Mouse (Mus musculus) hindbrain, embryonic 16.5 days (tissue): ENCODE measurements around the gene Phf5a. TPM values are rescaled to one million over a fixed set of nuclear protein-coding genes. Genes with fewer than 3 reads are reported as not detected.

Source experiments
- ATAC-seq: fragments of 200-750 bp; cut with Nextera tagmentation; 2 replicates; pipeline ENCODE4 v1.8.0; 2017; ENCODE audit warnings: moderate TSS enrichment, moderate library complexity
- H3K27ac ChIP-seq: fragments of 300-500 bp; sonication (generic); 2 replicates; pipeline ENCODE4 v1.5.1; 2014; ENCODE audit warnings: low read depth, mild to moderate bottlenecking, control low read depth, low read length, moderate library complexity
- H3K27me3 ChIP-seq: fragments of 300-500 bp; sonication (generic); replicated peaks from 2 replicates; pipeline ENCODE4 v1.6.1; 2014; ENCODE audit warnings: low read length; ENCODE audit not compliant: control insufficient read depth, insufficient read depth
- H3K36me3 ChIP-seq: fragments of 300-500 bp; sonication (generic); 2 replicates; pipeline ENCODE4 v1.6.1; 2014; ENCODE audit warnings: mild to moderate bottlenecking, low read length, moderate library complexity, mixed read lengths; ENCODE audit not compliant: control insufficient read depth, insufficient read depth
- H3K4me1 ChIP-seq: fragments of 300-500 bp; sonication (generic); 2 replicates; pipeline ENCODE4 v1.6.1; 2014; ENCODE audit warnings: low read depth, low read length; ENCODE audit not compliant: control insufficient read depth, insufficient read depth
- H3K4me2 ChIP-seq: fragments of 300-500 bp; sonication (generic); 2 replicates; pipeline ENCODE4 v1.6.1; 2014; ENCODE audit warnings: mild to moderate bottlenecking, low read length, control low read depth, moderate library complexity
- H3K4me3 ChIP-seq: fragments of 300-500 bp; sonication (generic); 2 replicates; pipeline ENCODE4 v1.5.1; 2014; ENCODE audit warnings: mild to moderate bottlenecking, low read length, control low read depth, moderate library complexity
- H3K9ac ChIP-seq: fragments of 300-500 bp; sonication (generic); 2 replicates; pipeline ENCODE4 v1.6.1; 2014; ENCODE audit warnings: low read depth, mild to moderate bottlenecking, control low read depth, low read length, moderate library complexity
- H3K9me3 ChIP-seq: fragments of 300-500 bp; sonication (generic); 2 replicates; pipeline ENCODE4 v1.6.1; 2014; ENCODE audit warnings: mild to moderate bottlenecking, low read length, moderate library complexity; ENCODE audit not compliant: control insufficient read depth
- WGBS: fragments of 180-500 bp; shearing (Covaris S2); extraction: QIAGEN DNeasy Blood & Tissue Kit; methylation state at CpG from one replicate; pipeline ENCODE4 v1.1.7; 2014; 5-methylcytosine and 5-hydroxymethylcytosine counted together
- polyA plus RNA-seq: library from polyadenylated mRNA; unstranded; fragments of >200 nt; fragmentation: Nextera tagmentation; extraction: Ambion mirVana; gene quantifications from 2 replicates; pipeline ENCODE4 v1.2.1, GENCODE M21; 2015

Gene Phf5a
- 118 and 122 TPM in 2 replicates for polyA plus RNA-seq

DNA sequence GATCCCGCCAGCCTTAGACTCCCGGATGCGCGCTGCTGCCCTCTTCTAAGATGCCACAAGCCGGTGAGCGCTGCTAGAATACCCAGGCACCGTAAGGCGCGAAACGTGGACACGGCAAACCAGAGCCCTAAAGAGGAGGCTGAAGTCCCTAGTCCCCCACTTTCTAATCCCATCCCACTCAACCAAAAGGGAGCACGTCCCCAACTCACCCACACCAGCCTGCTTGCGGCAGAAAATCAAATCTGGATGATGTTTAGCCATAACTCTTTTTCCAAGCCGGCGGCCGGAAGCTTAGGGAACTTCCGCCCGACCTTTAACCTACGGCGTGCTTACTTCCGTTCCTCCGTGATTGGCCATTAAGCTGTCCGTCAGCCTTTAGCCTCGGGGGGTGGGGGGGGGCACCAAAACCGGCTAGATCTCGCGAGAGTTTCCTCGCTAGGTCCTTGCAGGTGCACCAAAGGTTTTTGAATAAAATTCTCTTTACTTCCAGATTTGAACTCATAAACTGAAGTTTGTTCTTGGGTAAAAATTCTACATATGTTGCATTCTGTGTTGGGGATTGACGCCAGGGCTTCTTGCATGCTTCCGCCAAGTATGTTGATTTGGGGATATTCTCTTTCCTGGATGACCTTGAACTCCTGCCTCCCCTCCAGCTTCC, at the start of gene Phf5a:
Phf5a (minus strand) TSS at position 308 of the 658 bp plus-strand sequence.
- peak within 1 kb of the TSS; percentile 91 for H3K4me3 ChIP-seq
- H3K4me2 ChIP-seq = peak within 1 kb of the TSS; percentile 92
- WGBS = under 1% methylated on average over 30 of the region's 30 CpGs
- peak; percentile 88 for ATAC-seq
- H3K9me3 ChIP-seq = no peaks in the 10 kb centered on the region
- H3K27me3 ChIP-seq = no peaks in the 10 kb centered on the region
- peak within 1 kb of the TSS; percentile 91 for H3K9ac ChIP-seq
- peak within 1 kb of the TSS; percentile 99 for H3K27ac ChIP-seq
- H3K4me1 ChIP-seq = peaks cover 18% of the 10 kb centered on the region
- peaks cover 25% of the 10 kb centered on the region for H3K36me3 ChIP-seq

DNA sequence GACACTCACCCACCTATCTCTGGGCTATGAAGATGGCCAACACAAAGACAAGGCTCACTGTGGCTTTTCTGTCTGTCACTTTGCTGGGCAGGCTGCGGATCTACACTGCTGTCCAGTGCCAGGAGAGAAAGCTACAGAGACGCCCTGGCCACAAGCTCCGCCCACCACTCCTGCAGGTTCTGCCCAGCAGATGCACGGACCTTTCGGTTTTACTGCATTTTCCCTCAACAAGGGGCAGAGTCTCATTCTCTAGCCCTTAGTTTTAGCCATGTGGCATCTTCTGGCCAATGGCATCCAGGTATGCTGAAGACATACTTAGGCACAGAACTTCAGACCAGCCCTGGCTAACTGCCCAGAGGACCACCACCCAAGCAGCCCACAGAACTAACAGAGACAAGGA, 49.5 kb upstream of the Phf5a start:
- WGBS = 59% methylated on average over 5 of the region's 5 CpGs
- ATAC-seq = no peak

DNA sequence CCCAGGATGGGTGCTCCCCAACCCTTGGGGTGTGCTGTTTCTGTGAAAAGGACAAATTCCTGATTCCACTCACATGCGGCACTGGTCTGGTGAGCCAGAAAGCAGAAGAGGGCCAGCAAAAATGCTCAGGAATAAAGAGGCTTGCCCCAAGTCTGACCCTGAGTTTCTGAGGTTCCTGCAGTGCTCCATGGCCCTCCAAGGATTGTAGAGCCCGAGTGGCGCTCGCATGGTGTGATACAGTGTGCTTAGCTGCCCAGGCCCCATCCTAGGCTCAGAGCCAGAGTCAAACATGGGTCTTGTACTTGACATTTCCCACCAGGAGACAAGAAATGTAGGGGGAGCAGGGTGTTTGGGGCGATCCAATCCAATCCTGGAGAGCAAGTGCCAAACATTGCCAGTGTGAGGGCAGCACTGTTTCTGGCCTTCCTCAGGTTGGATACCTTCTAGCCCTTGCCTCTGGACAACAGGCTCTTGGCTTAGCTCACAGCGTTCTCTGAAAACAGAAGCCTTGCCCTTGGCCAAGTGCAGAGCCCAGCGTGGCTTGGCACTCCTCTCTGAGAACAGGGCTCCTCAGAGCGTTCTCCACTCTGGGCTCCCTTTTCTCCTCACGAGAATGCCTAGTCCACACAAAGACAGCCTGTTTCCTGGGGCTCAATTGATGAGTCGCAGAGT, 49.0 kb upstream of the Phf5a start:
- H3K4me3 ChIP-seq = no peak overlapping the region
- no peak overlapping the region; the same call in 1 of the 2 replicates for H3K9ac ChIP-seq
- peak; percentile 68 for ATAC-seq
- 73% methylated on average over 10 of the region's 10 CpGs for WGBS
- H3K27me3 ChIP-seq = no peaks in the 10 kb centered on the region
- peak overlapping the region; percentile 67 for H3K27ac ChIP-seq
- H3K4me2 ChIP-seq = no peak overlapping the region
- H3K9me3 ChIP-seq = no peaks in the 10 kb centered on the region
- H3K36me3 ChIP-seq = peaks cover 9% of the 10 kb centered on the region
- H3K4me1 ChIP-seq = peaks cover 34% of the 10 kb centered on the region

More for the DNA sequence above, 49.5 kb upstream of the Phf5a start:
- no peak overlapping the region for H3K4me2 ChIP-seq
- H3K9ac ChIP-seq = no peak overlapping the region; the same call in 1 of the 2 replicates
- H3K27me3 ChIP-seq = no peaks in the 10 kb centered on the region
- no peak overlapping the region for H3K4me3 ChIP-seq
- H3K27ac ChIP-seq = peak overlapping the region; percentile 67
- H3K36me3 ChIP-seq = 0 out of 2 replicates have a peak, but pooled peaks cover 4% of the 10 kb centered on the region
- H3K9me3 ChIP-seq = no peaks in the 10 kb centered on the region
- H3K4me1 ChIP-seq = peaks cover 34% of the 10 kb centered on the region

DNA sequence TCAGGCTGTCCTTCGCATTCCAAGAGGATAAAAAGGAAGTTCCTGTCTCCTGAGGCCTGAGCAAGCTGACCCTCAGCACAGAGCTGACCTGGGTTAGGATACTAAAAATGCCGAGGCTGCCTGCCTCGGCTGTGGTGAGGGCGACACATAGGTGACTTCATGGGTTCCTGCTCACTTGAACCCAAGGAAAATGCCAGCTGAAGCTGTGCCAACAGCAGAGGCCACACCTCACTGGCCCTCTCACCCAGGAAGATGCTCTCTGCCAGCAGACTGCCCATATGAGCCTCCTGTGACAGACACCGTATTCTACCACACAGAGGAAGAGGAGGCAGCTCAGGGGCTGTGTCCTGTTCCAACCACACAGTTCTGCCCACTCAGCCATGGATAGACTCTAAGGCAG, 47.4 kb upstream of the Phf5a start:
- no peak overlapping the region for H3K27ac ChIP-seq
- ATAC-seq = no peak
- no peak overlapping the region for H3K4me3 ChIP-seq
- H3K9ac ChIP-seq = no peak overlapping the region
- 89% methylated on average over 5 of the region's 5 CpGs for WGBS
- no peaks in the 10 kb centered on the region for H3K27me3 ChIP-seq
- no peaks in the 10 kb centered on the region for H3K9me3 ChIP-seq
- H3K36me3 ChIP-seq = peaks cover 15% of the 10 kb centered on the region
- no peak overlapping the region for H3K4me2 ChIP-seq
- peaks cover 25% of the 10 kb centered on the region for H3K4me1 ChIP-seq

DNA sequence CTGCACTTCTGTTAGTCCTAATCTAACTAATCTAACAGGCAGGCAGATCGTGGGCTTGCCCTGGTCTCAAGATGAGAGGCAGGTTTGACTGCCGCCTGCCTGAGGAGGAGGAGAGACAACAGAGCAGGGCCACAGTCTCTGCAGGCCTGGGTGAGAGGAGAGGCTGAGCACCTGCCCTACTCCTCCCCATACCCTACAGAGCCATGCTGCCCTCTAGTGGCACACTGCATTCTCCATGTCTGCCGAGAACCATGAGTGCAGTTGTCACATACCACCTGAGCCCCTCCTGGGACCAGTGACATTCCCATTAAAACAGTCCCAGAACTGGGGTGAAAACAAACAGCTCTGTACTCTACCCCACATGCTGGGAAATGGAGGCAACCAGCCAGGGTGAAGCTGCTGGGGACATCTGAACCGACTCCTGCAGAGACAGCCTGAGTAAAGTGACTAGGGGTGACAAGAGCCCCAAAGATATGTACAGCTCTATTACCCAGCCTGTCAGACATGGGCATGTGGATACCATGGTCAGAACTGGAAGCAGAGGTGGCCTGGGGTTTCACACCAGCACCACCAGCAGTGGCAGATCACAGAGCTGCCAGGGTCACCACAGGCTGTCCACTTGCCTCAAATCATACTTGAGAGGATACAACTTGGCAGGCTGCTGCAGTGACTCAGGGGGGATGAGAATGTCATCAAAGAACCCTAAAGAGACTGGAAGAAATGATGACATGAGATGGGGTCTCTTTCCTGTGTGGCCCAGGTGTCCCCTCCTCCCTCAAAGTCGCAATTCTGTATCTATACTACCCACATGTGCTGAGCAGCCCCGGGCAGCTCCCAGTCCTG, 46.1 kb upstream of the Phf5a start:
- no peak overlapping the region for H3K4me2 ChIP-seq
- no peak overlapping the region for H3K4me3 ChIP-seq
- peaks cover 26% of the 10 kb centered on the region for H3K36me3 ChIP-seq
- H3K27me3 ChIP-seq = no peaks in the 10 kb centered on the region
- ATAC-seq = no peak
- no peak overlapping the region for H3K9ac ChIP-seq
- WGBS = 64% methylated on average over 6 of the region's 6 CpGs
- peaks cover 18% of the 10 kb centered on the region for H3K4me1 ChIP-seq
- H3K9me3 ChIP-seq = no peaks in the 10 kb centered on the region
- H3K27ac ChIP-seq = no peak overlapping the region

DNA sequence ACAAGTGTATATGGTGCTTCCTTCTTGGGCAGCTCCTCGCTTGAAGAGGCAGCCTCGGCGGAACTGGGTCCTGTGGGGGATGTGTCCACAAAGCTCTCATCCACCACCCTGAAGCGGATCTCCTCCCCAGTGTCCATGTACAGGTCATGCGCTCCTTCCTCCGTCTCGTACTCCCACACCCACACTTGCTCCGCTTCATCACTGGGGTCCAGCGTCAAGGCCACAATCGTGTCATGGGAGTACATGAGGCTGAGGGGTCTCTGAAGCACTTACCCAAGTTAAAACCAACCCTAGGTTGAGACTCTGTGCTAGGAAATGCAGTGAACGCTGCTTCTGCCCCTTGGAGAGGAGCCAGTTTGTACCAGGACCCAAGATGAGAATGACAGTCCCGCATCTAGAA, 45.5 kb upstream of the Phf5a start:
- Histone ChIP-seq H3K4me2 (no peak overlapping the region), H3K9me3 (no peaks in the 10 kb centered on the region), H3K27ac (0 out of 2 replicates have a peak overlapping the region, but pooled peaks have one; percentile 29), H3K4me1 (peaks cover 18% of the 10 kb centered on the region), H3K27me3 (no peaks in the 10 kb centered on the region), H3K4me3 (no peak overlapping the region), H3K36me3 (peaks cover 30% of the 10 kb centered on the region), H3K9ac (no peak overlapping the region)
- 92% methylated on average over 12 of the region's 12 CpGs for WGBS
- no peak for ATAC-seq

DNA sequence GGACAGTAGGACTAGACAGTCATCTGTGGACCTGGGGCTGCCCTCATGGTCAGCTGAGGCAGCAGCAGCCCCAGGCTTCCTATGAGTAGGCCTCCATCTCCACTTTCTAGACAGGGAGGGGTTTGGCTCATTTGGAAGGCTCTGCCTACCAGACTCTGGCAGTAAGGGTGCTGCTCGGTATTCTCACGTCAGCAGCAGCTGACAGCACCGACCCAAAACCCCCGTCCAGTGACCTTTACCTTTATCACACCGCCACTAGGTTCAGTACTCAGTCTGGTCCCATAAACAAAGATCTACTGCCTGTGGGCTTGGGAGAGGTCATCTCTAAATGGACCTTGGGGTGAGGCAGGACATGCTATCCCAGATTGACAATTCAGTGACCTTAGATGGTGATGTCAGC, 44.0 kb upstream of the Phf5a start:
- Histone ChIP-seq H3K27ac (no peak overlapping the region), H3K27me3 (no peaks in the 10 kb centered on the region), H3K4me2 (no peak overlapping the region), H3K4me3 (no peak overlapping the region), H3K9me3 (no peaks in the 10 kb centered on the region), H3K9ac (no peak overlapping the region), H3K4me1 (peaks cover 5% of the 10 kb centered on the region; the same call in 1 of the 2 replicates), H3K36me3 (peaks cover 42% of the 10 kb centered on the region)
- 84% methylated on average over 5 of the region's 5 CpGs for WGBS
- ATAC-seq = no peak

DNA sequence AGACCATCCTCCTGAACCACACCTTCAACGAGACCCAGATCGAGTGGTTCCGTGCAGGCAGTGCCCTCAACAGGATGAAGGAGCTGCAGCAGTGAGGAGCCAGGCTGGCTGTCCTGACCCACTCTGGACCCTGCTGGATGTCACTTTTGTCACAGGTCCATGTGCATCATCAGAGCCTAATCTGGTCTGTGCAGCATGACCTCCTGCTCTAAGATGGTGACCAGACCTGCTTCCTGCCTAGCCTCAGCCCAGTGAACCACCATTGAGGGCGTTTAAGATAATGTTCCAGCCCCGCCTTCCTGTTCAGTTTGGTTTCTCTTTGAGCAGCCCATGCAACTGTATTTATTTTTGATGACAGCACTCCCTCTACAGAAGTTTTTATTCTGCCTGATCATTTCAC, 43.0 kb upstream of the Phf5a start:
- Histone ChIP-seq H3K9ac (no peak overlapping the region), H3K27me3 (no peaks in the 10 kb centered on the region), H3K4me3 (no peak overlapping the region), H3K4me2 (no peak overlapping the region), H3K27ac (no peak overlapping the region), H3K9me3 (no peaks in the 10 kb centered on the region), H3K36me3 (peaks cover 52% of the 10 kb centered on the region), H3K4me1 (peaks cover 2% of the 10 kb centered on the region; the same call in 1 of the 2 replicates)
- 92% methylated on average over 5 of the region's 5 CpGs for WGBS
- ATAC-seq = no peak

DNA sequence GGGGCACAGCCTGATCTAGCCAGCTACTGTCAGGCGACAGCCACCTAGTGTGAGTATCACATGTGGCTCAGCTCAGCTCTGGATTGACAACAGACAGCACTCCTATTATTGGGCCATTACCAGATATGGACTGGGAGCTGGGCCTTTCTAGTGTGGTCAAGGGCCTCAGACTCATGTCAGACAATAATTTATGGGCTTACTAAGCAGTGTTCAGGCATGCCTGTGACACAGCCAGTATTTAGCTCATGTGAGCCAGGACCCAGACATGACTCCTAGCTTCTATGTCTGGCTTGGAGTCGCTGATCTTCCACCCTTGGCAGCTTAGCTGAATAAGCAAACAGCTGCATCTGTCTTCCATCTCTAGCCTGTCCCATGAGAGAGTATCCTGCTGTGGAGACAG, 40.8 kb upstream of the Phf5a start:
- H3K4me2 ChIP-seq = no peak overlapping the region
- peaks cover 66% of the 10 kb centered on the region for H3K36me3 ChIP-seq
- no peak overlapping the region for H3K4me3 ChIP-seq
- H3K4me1 ChIP-seq = no peaks in the 10 kb centered on the region
- whole genome bisulfite sequencing = 93% methylated on average over 2 of the region's 2 CpGs
- H3K27me3 ChIP-seq = no peaks in the 10 kb centered on the region
- no peak overlapping the region for H3K9ac ChIP-seq
- H3K9me3 ChIP-seq = no peaks in the 10 kb centered on the region
- no peak for ATAC-seq
- no peak overlapping the region for H3K27ac ChIP-seq
